Mouse (Mus musculus) G1E (cell line): ENCODE data around the gene Ttll3. TPM values are rescaled to one million over a fixed set of nuclear protein-coding genes. Genes with fewer than 3 reads are reported as not detected.
A peak's percentile ranks its signal among the peaks of the same experiment; 100 is the strongest.

Source experiments
- ATAC-seq: 2 replicates; pipeline ENCODE4 v1.8.0; 2016; ENCODE audit warnings: mild to moderate bottlenecking; ENCODE audit not compliant: insufficient number of reproducible peaks, poor library complexity, low FRiP score, severe bottlenecking; ENCODE audit errors: extremely low read depth
- DNase-seq: peaks from one replicate; pipeline ENCODE4 v3.0.0; 2012; ENCODE audit warnings: low spot score
- H3K27me3 ChIP-seq: 2 replicates; pipeline ENCODE4 v1.6.1; 2012; ENCODE audit warnings: mild to moderate bottlenecking, low read length, inconsistent platforms; ENCODE audit not compliant: insufficient read depth
- H3K36me3 ChIP-seq: replicated peaks from 2 replicates; pipeline ENCODE3; 2012; ENCODE audit warnings: mild to moderate bottlenecking, inconsistent platforms
- H3K4me1 ChIP-seq: 2 replicates; pipeline ENCODE4 v1.6.1; 2012; ENCODE audit warnings: low read depth, low read length, inconsistent platforms, mixed read lengths; ENCODE audit not compliant: insufficient read depth
- H3K4me3 ChIP-seq: 2 replicates; pipeline ENCODE4 v1.5.1; 2012; ENCODE audit warnings: low read depth, mild to moderate bottlenecking, inconsistent platforms, low read length, moderate library complexity, mixed read lengths
- H3K9me3 ChIP-seq: replicated peaks from 2 replicates; pipeline ENCODE4 v1.6.1; 2012; ENCODE audit warnings: inconsistent platforms
- CTCF ChIP-seq: IDR thresholded peaks from 2 replicates; pipeline ENCODE4 v1.5.1; 2012; ENCODE audit warnings: low read depth, low read length, inconsistent platforms, mixed read lengths
- GATA1 ChIP-seq: IDR thresholded peaks from 2 replicates; pipeline ENCODE4 v1.6.1; 2012; ENCODE audit warnings: borderline replicate concordance, low read length, inconsistent platforms, mixed read lengths
- GATA2 ChIP-seq: IDR thresholded peaks from 2 replicates; pipeline ENCODE4 v1.6.1; 2012; ENCODE audit warnings: low read depth, low read length, inconsistent platforms, borderline replicate concordance
- POLR2AphosphoS5 ChIP-seq: IDR thresholded peaks from 2 replicates; pipeline ENCODE4 v1.6.1; 2012; ENCODE audit warnings: low read depth, low read length, inconsistent platforms; ENCODE audit not compliant: insufficient replicate concordance
- TAL1 ChIP-seq: conservative IDR thresholded peaks from 2 replicates; pipeline ENCODE4 v1.6.1; 2012; ENCODE audit warnings: low read depth, low read length, inconsistent platforms, mixed read lengths
- polyA plus RNA-seq: library from polyadenylated mRNA; stranded (reverse); fragments of >175 nt; gene quantifications from 2 replicates; pipeline ENCODE4 v1.2.3, GENCODE M21; 2012
- total RNA-seq, 2 experiments: library from RNA; stranded (forward) in 1 of 2; stranded (reverse) in 1 of 2; fragments of 200-1000 nt in 1 of 2; fragments of >200 nt in 1 of 2; fragmentation: Nextera tagmentation in 1 of 2; gene quantifications; 2 replicates each; pipeline ENCODE4 v1.2.3; 2014 to 2017

Ttll3 gene
- total and polyA plus RNA-seq, 3 experiments: 15.1 to 47.6 (median 20.5) TPM

GRCm38 (mm10) chr6:113434691-113435090 is 45.6 kb downstream of the Ttll3 start:
- Histone ChIP-seq H3K36me3 (no peaks in the 10 kb centered on the region), H3K4me3 (no peak overlapping the region), H3K27me3 (peaks cover 48% of the 10 kb centered on the region), H3K4me1 (0 out of 2 replicates have a peak, but pooled peaks cover 2% of the 10 kb centered on the region), H3K9me3 (no peaks in the 10 kb centered on the region)
- TF ChIP-seq GATA1 (no peak), POLR2AphosphoS5 (no peak), TAL1 (no peak), CTCF (no peak), GATA2 (no peak)
- no peak for ATAC-seq
- no peak for DNase-seq

GRCm38 (mm10) chr6:113435664-113436205 is 46.7 kb downstream of the Ttll3 start, which contains the start of gene Cidec:
Gene Cidec (minus strand): TSS chr6:113435760.
- Histone ChIP-seq H3K4me1 (0 out of 2 replicates have a peak, but pooled peaks cover 1% of the 10 kb centered on the region), H3K4me3 (no peak within 1 kb of the TSS), H3K9me3 (no peaks in the 10 kb centered on the region), H3K27me3 (peaks cover 50% of the 10 kb centered on the region), H3K36me3 (no peaks in the 10 kb centered on the region)
- DNase-seq (no peak), ATAC-seq (no peak)
- no peak for TF ChIP-seq GATA2
- TF ChIP-seq GATA1: no peak
- no peak for TF ChIP-seq TAL1
- no peak for TF ChIP-seq POLR2AphosphoS5
- no peak for TF ChIP-seq CTCF

- Histone ChIP-seq H3K27me3 (peaks cover 44% of the 10 kb centered on the region), H3K4me1 (peaks cover 7% of the 10 kb centered on the region; the same call in 1 of the 2 replicates), H3K36me3 (no peaks in the 10 kb centered on the region), H3K4me3 (no peak overlapping the region), H3K9me3 (no peaks in the 10 kb centered on the region)
- DNase-seq (no peak), ATAC-seq (no peak)
- TF ChIP-seq TAL1: no peak
- TF ChIP-seq CTCF: no peak
- TF ChIP-seq POLR2AphosphoS5: no peak
- no peak for TF ChIP-seq GATA2
- no peak for TF ChIP-seq GATA1
Measured at GRCm38 (mm10) chr6:113437135-113437534, 48.1 kb downstream of the Ttll3 start.

- no peak for DNase-seq
- ATAC-seq: no peak
- no peaks in the 10 kb centered on the region for H3K36me3 ChIP-seq
- peaks cover 14% of the 10 kb centered on the region; the same call in 1 of the 2 replicates for H3K4me1 ChIP-seq
- no peaks in the 10 kb centered on the region for H3K9me3 ChIP-seq
- H3K4me3 ChIP-seq: no peak overlapping the region
- H3K27me3 ChIP-seq: peaks cover 29% of the 10 kb centered on the region
- TF ChIP-seq GATA2 (no peak), POLR2AphosphoS5 (no peak), CTCF (no peak)
Measured at GRCm38 (mm10) chr6:113438721-113439430, 49.8 kb downstream of the Ttll3 start.

- DNase-seq (no peak), ATAC-seq (no peak)
- Histone ChIP-seq H3K9me3 (no peaks in the 10 kb centered on the region), H3K4me3 (no peak overlapping the region), H3K4me1 (peaks cover 17% of the 10 kb centered on the region; the same call in 1 of the 2 replicates), H3K27me3 (peaks cover 18% of the 10 kb centered on the region), H3K36me3 (peaks cover 8% of the 10 kb centered on the region)
- TF ChIP-seq POLR2AphosphoS5: no peak
- TF ChIP-seq TAL1: no peak
- TF ChIP-seq GATA1: no peak
- no peak for TF ChIP-seq CTCF
- TF ChIP-seq GATA2: no peak
Measured at GRCm38 (mm10) chr6:113440686-113441085, 51.6 kb downstream of the Ttll3 start.

- peaks cover 12% of the 10 kb centered on the region for H3K36me3 ChIP-seq
Measured at GRCm38 (mm10) chr6:113441147-113441680, 52.2 kb downstream of the Ttll3 start.

More at GRCm38 (mm10) chr6:113441147-113441680, 52.2 kb downstream of the Ttll3 start:
- peaks cover 17% of the 10 kb centered on the region; the same call in 1 of the 2 replicates for H3K4me1 ChIP-seq
- TF ChIP-seq GATA1 (no peak), POLR2AphosphoS5 (no peak), TAL1 (no peak), GATA2 (no peak), CTCF (peak; percentile 68)
- ATAC-seq (no peak; the same call in 1 of the 2 replicates), DNase-seq (peak; percentile 42)
- H3K27me3 ChIP-seq: peaks cover 14% of the 10 kb centered on the region
- H3K9me3 ChIP-seq: no peaks in the 10 kb centered on the region
- H3K4me3 ChIP-seq: no peak overlapping the region
